Mouse (Mus musculus): ENCODE results near the gene Fgf12.

GRCm38 (mm10) chr16:28238019-28238868, 514.6 kb downstream of the Fgf12 start:
- TF ChIP-seq CTCF (IDR thresholded peaks at IDR 0.05; ENCODE audit: low read depth, low read length): no peak
- TF ChIP-seq EP300 (IDR thresholded peaks at IDR 0.05; ENCODE audit: insufficient read depth, low read depth, low read length): no peak

All from ES-Bruce4 (cell line).